Mouse (Mus musculus): ENCODE measurements around the gene Hsf2.

Gene Hsf2

GRCm38 (mm10) chr10:57485908-57486541 lies at the start of gene Hsf2:
TSS of gene Hsf2 (plus strand) at chr10:57486385.
- peak; percentile 93 for DNase-seq

DNA sequence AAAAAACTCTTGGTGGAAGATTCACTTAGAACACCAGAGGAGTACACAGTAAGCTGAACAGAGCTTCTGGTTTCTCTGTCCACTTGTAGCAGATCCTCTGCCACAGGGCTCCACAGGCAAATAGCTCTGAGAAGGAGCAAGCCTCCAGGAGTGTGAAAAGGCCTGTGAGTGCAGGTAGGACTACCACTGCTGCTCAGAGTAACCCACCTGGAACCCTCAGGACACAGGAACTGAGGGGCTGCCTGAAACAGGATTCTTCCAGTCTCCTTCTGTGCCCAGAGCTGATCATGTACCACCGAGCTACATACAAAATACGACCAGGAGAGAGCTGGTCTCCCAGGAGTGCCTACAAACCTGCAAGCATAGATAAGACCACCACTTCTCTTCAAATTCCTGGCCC lies 48.3 kb upstream of the Hsf2 start:
- DNase-seq = no peak

- DNase-seq = no peak
These were observed 45.1 kb upstream of the Hsf2 start for GRCm38 (mm10) chr10:57441049-57441448.

DNA sequence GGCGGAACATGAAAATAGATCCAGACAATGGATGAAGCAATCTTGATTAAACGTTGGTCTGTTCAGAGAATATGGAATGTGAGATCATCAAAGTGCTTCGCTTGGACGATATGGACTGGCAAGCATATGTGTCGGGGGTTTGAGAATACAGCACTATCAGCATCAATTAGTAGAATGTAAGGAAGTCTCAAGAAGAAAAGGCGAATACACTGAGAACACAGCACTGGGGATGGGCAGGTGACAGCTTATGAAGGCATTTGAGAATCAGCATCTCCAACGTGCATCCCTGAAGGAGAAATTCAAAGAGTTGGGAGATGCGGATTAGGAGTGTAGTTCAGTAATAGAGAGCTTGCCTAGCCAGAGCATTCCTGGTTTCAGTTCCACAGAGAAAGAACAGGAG lies 41.8 kb upstream of the Hsf2 start:
- DNase-seq = no peak

- DNase-seq = no peak
These were observed 40.5 kb upstream of the Hsf2 start for GRCm38 (mm10) chr10:57445655-57446054.

DNA sequence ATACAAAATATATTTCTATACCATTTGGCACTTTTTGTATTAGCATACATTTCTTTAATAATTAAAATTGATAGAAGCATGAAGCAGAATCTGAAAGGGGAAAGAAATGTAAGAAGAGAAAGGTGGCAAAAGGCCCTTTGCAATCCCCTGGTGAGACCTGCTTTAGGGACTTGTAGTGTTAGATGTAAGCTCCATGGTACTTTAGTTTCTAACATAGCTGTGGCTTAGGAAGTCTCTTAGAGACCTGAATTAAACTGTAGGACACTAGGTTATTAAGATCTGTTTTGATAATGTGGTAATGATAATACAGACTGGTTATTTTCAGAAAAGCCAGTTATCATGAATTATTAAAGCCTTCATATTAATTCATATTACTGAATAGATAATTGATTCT lies 38.5 kb upstream of the Hsf2 start:
- no peak for DNase-seq

- DNase-seq = peak; percentile 76
These were observed 38.0 kb upstream of the Hsf2 start for GRCm38 (mm10) chr10:57448051-57448716.

DNA sequence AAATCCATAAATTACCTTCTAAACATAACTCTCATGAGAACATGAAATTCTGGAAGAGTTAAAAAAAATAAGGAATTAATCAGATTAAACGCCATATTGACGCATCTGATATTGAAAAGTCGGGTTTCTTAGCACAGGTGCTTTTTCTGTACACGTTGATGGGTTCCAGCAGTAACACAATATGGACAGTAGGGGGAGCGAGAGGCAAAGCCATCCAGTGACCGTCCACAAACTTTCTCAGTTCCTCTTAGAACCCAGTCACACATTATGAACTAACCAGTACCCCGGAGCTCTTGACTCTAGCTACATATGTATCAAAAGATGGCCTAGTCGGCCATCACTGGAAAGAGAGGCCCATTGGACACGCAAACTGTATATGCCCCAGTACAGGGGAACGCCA lies 22.9 kb upstream of the Hsf2 start:
- peak; percentile 20 for DNase-seq

DNA sequence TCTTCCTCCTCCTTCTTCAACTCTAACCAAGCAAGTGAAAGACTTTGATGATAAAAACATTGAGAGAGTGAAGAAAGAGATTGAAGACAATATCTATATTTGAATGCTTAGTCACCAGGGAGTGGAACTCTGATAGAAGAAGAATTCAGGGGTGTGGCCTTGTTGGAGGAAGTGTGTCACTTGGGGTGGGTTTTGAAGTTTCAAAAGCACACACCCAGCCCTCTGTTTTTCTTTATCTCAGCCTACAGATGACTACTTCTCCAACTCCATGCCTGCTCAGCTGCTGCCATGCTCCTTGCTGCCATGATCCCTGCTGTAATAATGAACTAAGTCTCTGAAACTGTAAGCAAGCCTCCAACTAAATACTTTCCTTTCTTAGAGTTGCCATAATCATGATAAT lies 20.4 kb upstream of the Hsf2 start:
- DNase-seq = no peak

- DNase-seq = no peak
These were observed 8.9 kb upstream of the Hsf2 start for GRCm38 (mm10) chr10:57477121-57477843.

GRCm38 (mm10) chr10:57481717-57482116 lies 4.5 kb upstream of the Hsf2 start:
- no peak for DNase-seq

DNA sequence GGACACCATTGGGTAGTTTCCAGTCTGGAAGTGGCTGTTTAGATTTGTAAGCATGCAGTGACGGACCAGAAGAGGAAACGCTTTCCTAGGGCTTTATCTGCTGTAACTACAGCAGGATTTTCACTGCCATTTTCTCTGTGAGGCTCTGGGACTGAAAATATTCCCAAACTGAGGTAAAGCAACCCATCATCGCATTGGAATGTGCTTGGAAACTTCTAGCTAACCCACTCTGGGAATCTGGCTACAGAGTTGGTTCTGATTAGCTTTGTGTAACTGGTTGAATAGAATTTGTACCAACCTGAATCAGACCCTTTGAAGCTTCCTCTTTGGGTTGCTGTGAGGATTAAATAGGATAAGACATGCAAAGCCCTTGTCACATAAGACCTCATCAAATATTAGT lies 1.4 kb upstream of the Hsf2 start:
- no peak for DNase-seq

DNA sequence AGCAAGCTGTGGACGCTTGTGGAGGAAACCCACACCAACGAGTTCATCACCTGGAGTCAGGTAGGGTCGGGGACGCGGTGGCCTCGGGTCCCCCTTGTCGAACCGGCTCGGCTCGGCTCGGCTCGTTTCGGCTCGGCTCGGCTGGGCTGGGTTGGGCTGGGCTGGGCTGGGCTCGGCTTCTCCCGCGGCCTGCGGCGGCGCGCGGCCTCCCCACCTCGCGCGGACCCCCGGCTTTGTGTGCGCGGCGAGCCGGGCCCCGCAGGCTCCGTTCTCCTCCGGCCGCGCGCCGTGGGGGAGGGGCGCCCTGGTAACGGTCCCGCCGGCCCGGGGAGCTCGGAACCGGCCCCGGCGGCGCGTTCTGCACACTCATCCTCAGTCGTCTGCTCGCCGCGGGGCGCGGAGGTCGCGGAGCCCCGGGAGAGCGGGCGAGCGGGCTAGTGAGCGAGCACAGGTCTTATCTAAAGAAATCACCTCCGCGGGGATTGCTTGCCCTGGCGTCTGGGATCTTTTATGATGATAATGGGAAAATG lies 422 bp downstream of the Hsf2 start:
- peak; percentile 68 for DNase-seq

DNA sequence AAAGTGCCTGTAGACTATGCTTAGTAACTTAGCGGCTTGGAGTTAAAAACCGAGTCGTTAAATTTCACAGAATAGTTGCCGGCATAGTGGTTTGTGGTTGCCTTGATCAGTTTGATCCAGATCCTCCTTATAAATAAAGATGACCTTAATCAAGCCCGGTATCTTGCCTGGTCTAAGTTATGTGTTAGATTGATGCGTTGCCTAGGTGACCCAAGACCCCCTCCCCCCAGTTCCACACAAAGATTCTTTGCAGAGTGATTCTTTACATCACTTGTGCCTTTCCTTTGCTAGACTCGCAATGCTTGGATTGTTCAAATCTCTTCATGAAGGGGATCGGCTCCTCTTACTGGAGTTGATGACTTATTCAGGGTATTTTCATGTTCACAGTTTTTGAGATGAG lies 1.0 kb downstream of the Hsf2 start:
- no peak for DNase-seq

DNA sequence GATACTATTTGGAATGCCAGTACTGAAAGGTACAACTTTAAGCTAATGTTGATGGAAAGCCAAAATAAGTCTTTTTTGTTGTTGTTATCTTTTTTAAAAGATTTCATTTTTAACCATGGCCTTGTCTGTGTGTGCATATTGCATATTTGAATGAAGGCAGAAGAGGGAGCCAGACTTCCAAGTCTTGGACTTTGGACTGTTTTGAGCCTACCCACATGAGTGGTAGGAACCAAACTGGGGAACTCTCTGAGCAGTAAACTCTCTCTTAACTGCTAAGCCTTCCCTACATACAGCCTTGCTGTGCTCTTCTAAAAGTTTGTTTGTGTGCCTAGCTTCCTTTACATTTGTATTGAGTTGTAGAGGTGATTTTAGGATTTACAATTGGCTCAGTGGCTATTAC lies 2.4 kb downstream of the Hsf2 start:
- no peak for DNase-seq

DNA sequence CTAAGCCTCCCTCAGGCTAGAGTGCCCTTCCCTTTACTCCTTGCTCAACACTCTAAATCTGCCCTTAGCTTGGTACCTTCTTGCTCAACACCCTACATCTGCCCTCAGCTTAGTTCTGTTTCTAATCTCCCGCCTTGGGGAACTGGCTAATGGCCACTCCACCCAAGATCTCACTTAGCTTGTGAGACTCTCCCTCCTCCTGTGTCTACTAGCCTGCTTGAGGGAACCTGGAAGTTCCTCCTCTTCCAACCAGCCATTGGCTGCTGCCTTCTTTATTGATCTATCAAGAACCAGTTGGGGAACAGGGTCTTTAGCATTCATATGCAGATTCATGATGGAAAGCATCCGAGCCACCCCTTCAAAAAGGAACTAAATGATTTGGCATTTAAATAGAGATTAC lies 5.9 kb downstream of the Hsf2 start:
- no peak for DNase-seq

- DNase-seq = no peak
These were observed 13.4 kb downstream of the Hsf2 start for GRCm38 (mm10) chr10:57499414-57500156.

GRCm38 (mm10) chr10:57514616-57515015 lies 28.4 kb downstream of the Hsf2 start:
- no peak for DNase-seq

DNA sequence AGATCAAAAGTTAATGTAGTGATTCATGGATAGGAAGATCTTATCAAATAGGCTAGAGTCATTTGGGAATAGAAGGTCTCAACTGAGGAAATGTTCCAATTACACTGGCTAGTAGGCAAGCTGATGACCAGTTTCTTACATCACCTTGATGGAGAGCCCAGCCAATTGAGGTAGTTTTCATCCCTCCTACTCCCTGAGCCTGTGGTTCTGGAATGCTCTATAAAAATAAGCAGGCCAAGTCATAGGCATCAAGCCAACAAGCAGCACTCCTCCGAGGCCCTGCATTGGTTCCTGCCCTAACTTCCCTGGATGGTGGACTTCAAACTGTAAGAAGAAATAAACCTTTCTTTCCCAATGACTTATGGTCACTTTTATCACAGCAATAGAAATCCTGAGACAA lies 29.1 kb downstream of the Hsf2 start:
- no peak for DNase-seq

- DNase-seq = no peak
These were observed 40.3 kb downstream of the Hsf2 start for GRCm38 (mm10) chr10:57526469-57526868.

- peak; percentile 20 for DNase-seq
These were observed 44.9 kb downstream of the Hsf2 start for GRCm38 (mm10) chr10:57531076-57531475.

DNA sequence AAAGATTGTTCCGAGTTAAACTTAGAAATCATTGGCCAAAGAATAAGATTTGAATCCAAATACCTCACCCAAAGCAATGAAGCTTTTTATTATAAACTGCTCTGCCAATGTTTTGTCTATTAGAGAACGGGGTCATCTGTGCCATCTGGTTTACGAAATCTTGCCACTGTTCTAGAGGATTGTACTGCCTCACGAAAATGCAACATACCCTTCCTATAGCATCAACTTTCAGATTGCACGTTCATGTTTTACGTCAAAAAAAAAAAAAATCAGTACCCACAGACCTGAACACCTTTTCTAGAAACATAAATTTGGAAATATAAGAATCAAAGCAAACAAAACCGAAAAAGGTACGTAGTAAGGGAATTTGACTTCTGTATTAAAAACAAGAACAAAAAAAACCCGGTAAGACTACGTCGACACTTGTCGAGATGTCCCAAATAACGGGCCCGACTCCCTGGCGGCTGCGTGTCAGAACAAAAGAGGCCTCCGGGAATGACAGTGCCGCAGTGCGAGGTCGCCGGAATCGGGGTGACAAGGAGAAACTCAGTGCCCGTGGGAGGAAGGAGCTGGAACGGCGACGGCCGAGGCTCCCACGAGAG lies 45.5 kb downstream of the Hsf2 start:
- no peak for DNase-seq
